Mouse (Mus musculus) liver, adult 2 months (tissue): ENCODE results near the gene Fdx1l.

Experiments
- CTCF ChIP-seq: fragments of 200-500 bp; IDR thresholded peaks from 2 replicates; pipeline ENCODE4 v1.5.1; 2011; ENCODE audit warnings: low read depth, low read length, control low read depth
- POLR2A ChIP-seq: fragments of 200-500 bp; IDR thresholded peaks from 2 replicates; pipeline ENCODE4 v1.6.1; 2011; ENCODE audit warnings: low read length, control low read depth; ENCODE audit not compliant: insufficient read depth; ENCODE audit errors: extremely low read depth

GRCm38 (mm10) chr9:21035586-21035985, 37.8 kb downstream of the Fdx1l start:
- TF ChIP-seq POLR2A (no peak), CTCF (no peak)
